Mouse (Mus musculus) kidney, embryonic 14.5 days (tissue): Measurements from ENCODE around the gene Tspan31. TPM values are rescaled to one million over a fixed set of nuclear protein-coding genes. Genes with fewer than 3 reads are reported as not detected.
A peak's percentile ranks its signal among the peaks of the same experiment; 100 is the strongest.
"Not testable (repeated sequence)": the region's sequence is repeated elsewhere in the genome, so short reads cannot be mapped to it uniquely, and the experiment has no call there.

Experiments used
- ATAC-seq: fragments of 200-750 bp; cut with Nextera tagmentation; 2 replicates; pipeline ENCODE4 v1.8.0; 2017; ENCODE audit warnings: moderate number of reproducible peaks, mild to moderate bottlenecking, moderate TSS enrichment, moderate library complexity; ENCODE audit not compliant: low FRiP score, low TSS enrichment
- H3K27ac ChIP-seq: fragments of 300-500 bp; sonication (generic); 2 replicates; pipeline ENCODE4 v1.5.1; 2014; ENCODE audit warnings: low read depth, mild to moderate bottlenecking, low read length, moderate library complexity, mixed read lengths
- H3K27me3 ChIP-seq: fragments of 300-500 bp; sonication (generic); 2 replicates; pipeline ENCODE4 v1.6.1; 2014; ENCODE audit warnings: mild to moderate bottlenecking, low read length; ENCODE audit not compliant: control insufficient read depth, insufficient read depth
- H3K36me3 ChIP-seq: fragments of 300-500 bp; sonication (generic); 2 replicates; pipeline ENCODE4 v1.6.1; 2014; ENCODE audit warnings: low read length, mixed read lengths; ENCODE audit not compliant: control insufficient read depth, insufficient read depth
- H3K4me1 ChIP-seq: fragments of 300-500 bp; sonication (generic); 2 replicates; pipeline ENCODE4 v1.6.1; 2014; ENCODE audit warnings: low read length, mixed read lengths; ENCODE audit not compliant: control insufficient read depth, insufficient read depth
- H3K4me2 ChIP-seq: fragments of 300-500 bp; sonication (generic); replicated peaks from 2 replicates; pipeline ENCODE4 v1.6.1; 2014; ENCODE audit warnings: low read depth, mild to moderate bottlenecking, low read length
- H3K4me3 ChIP-seq: fragments of 300-500 bp; sonication (generic); 2 replicates; pipeline ENCODE4 v1.5.1; 2014; ENCODE audit warnings: mild to moderate bottlenecking, low read length
- H3K9ac ChIP-seq: fragments of 300-500 bp; sonication (generic); 2 replicates; pipeline ENCODE4 v1.6.1; 2014; ENCODE audit warnings: low read depth, mild to moderate bottlenecking, low read length, moderate library complexity
- H3K9me3 ChIP-seq: fragments of 300-500 bp; sonication (generic); 2 replicates; pipeline ENCODE4 v1.6.1; 2016; ENCODE audit warnings: low read length; ENCODE audit not compliant: control insufficient read depth
- WGBS: fragments of 180-500 bp; shearing (Covaris S2); extraction: QIAGEN DNeasy Blood & Tissue Kit; methylation state at CpG from one replicate; pipeline ENCODE4 v1.1.7; 2014; 5-methylcytosine and 5-hydroxymethylcytosine counted together
- polyA plus RNA-seq: library from polyadenylated mRNA; unstranded; fragments of >200 nt; fragmentation: Nextera tagmentation; extraction: Ambion mirVana; gene quantifications from 2 replicates; pipeline ENCODE4 v1.2.1, GENCODE M21; 2014

Tspan31 gene
- polyA plus RNA-seq, 1 experiment from 2014 or later = 153 TPM

- 83% methylated on average over 4 of the region's 4 CpGs for WGBS
- H3K4me1 ChIP-seq = peaks cover 21% of the 10 kb centered on the region
- H3K9ac ChIP-seq, H3K9me3 ChIP-seq, H3K4me2 ChIP-seq, ATAC-seq, H3K27me3 ChIP-seq, H3K4me3 ChIP-seq, H3K27ac ChIP-seq: not testable (repeated sequence)
- peaks cover 30% of the 10 kb centered on the region for H3K36me3 ChIP-seq
Measured at GRCm38 (mm10) chr10:127062101-127062500, 8.0 kb downstream of the Tspan31 start.

GRCm38 (mm10) chr10:127061513-127061912 lies 8.6 kb downstream of the Tspan31 start:
- Histone ChIP-seq H3K9ac (no peak overlapping the region), H3K9me3 (no peaks in the 10 kb centered on the region), H3K27ac (no peak overlapping the region), H3K4me3 (no peak overlapping the region), H3K4me1 (peaks cover 21% of the 10 kb centered on the region), H3K4me2 (no peak overlapping the region), H3K36me3 (peaks cover 28% of the 10 kb centered on the region), H3K27me3 (peaks cover 8% of the 10 kb centered on the region)
- ATAC-seq = no peak
- 71% methylated on average over 2 of the region's 2 CpGs for WGBS

GRCm38 (mm10) chr10:127061085-127061484 lies 9.0 kb downstream of the Tspan31 start:
- peaks cover 8% of the 10 kb centered on the region for H3K27me3 ChIP-seq
- H3K4me2 ChIP-seq = no peak overlapping the region
- 41% methylated on average over 5 of the region's 5 CpGs for whole genome bisulfite sequencing
- no peak for ATAC-seq
- H3K4me1 ChIP-seq = peaks cover 21% of the 10 kb centered on the region
- H3K36me3 ChIP-seq = peaks cover 28% of the 10 kb centered on the region
- H3K9ac ChIP-seq = no peak overlapping the region
- H3K27ac ChIP-seq = no peak overlapping the region
- no peaks in the 10 kb centered on the region for H3K9me3 ChIP-seq
- no peak overlapping the region; the same call in 1 of the 2 replicates for H3K4me3 ChIP-seq

- peak within 1 kb of the TSS; percentile 83 for H3K9ac ChIP-seq
- 2% methylated on average over 55 of the region's 72 CpGs for WGBS
- no peaks in the 10 kb centered on the region for H3K9me3 ChIP-seq
- H3K4me3 ChIP-seq = peak within 1 kb of the TSS; percentile 83
- H3K27me3 ChIP-seq = peaks cover 8% of the 10 kb centered on the region
- H3K27ac ChIP-seq = 0 out of 2 replicates have a peak within 1 kb of the TSS, but pooled peaks have one; percentile 24
- H3K4me2 ChIP-seq = peak within 1 kb of the TSS; percentile 97
- peaks cover 21% of the 10 kb centered on the region for H3K4me1 ChIP-seq
- H3K36me3 ChIP-seq = peaks cover 24% of the 10 kb centered on the region
- peak; percentile 33 for ATAC-seq
Measured at GRCm38 (mm10) chr10:127059968-127060916, 9.8 kb downstream of the Tspan31 start, which contains the start of gene March9. Gene March9, minus strand, starts transcription at chr10:127060184.

- Histone ChIP-seq H3K36me3 (peaks cover 16% of the 10 kb centered on the region; the same call in 1 of the 2 replicates), H3K9ac (peak overlapping the region; percentile 83), H3K27ac (0 out of 2 replicates have a peak overlapping the region, but pooled peaks have one; percentile 24), H3K4me3 (peak overlapping the region; percentile 83), H3K4me1 (peaks cover 21% of the 10 kb centered on the region), H3K27me3 (peaks cover 8% of the 10 kb centered on the region), H3K9me3 (no peaks in the 10 kb centered on the region), H3K4me2 (peak overlapping the region; percentile 97)
- WGBS = 1% methylated on average over 32 of the region's 92 CpGs
- ATAC-seq = no peak
Measured at GRCm38 (mm10) chr10:127059174-127059967, 10.7 kb downstream of the Tspan31 start.

- H3K4me2 ChIP-seq = peak overlapping the region; percentile 97
- H3K36me3 ChIP-seq = peaks cover 16% of the 10 kb centered on the region; the same call in 1 of the 2 replicates
- peaks cover 21% of the 10 kb centered on the region for H3K4me1 ChIP-seq
- peaks cover 8% of the 10 kb centered on the region for H3K27me3 ChIP-seq
- 9% methylated on average over 8 of the region's 8 CpGs for WGBS
- H3K4me3 ChIP-seq = peak overlapping the region; percentile 83
- no peak overlapping the region for H3K27ac ChIP-seq
- H3K9me3 ChIP-seq = no peaks in the 10 kb centered on the region
- ATAC-seq = no peak
- peak overlapping the region; percentile 83; the same call in 1 of the 2 replicates for H3K9ac ChIP-seq
Measured at GRCm38 (mm10) chr10:127058708-127059107, 11.4 kb downstream of the Tspan31 start.

- Histone ChIP-seq H3K9me3 (no peaks in the 10 kb centered on the region), H3K4me2 (peak overlapping the region; percentile 97), H3K4me3 (peak overlapping the region; percentile 83; the same call in 1 of the 2 replicates), H3K27ac (no peak overlapping the region), H3K36me3 (peaks cover 16% of the 10 kb centered on the region; the same call in 1 of the 2 replicates), H3K9ac (no peak overlapping the region; the same call in 1 of the 2 replicates), H3K4me1 (peaks cover 21% of the 10 kb centered on the region), H3K27me3 (peaks cover 8% of the 10 kb centered on the region)
- peak; percentile 20; the same call in 1 of the 2 replicates for ATAC-seq
- 1% methylated on average over 9 of the region's 9 CpGs for WGBS
Measured at GRCm38 (mm10) chr10:127058161-127058560, 11.9 kb downstream of the Tspan31 start.

- Histone ChIP-seq H3K27me3 (peaks cover 8% of the 10 kb centered on the region), H3K9ac (no peak overlapping the region), H3K36me3 (peaks cover 16% of the 10 kb centered on the region; the same call in 1 of the 2 replicates), H3K27ac (no peak overlapping the region), H3K4me3 (no peak overlapping the region), H3K4me2 (no peak overlapping the region), H3K9me3 (no peaks in the 10 kb centered on the region), H3K4me1 (peaks cover 18% of the 10 kb centered on the region)
- WGBS = 83% methylated on average over 20 of the region's 20 CpGs
- ATAC-seq = no peak
Measured at GRCm38 (mm10) chr10:127056490-127056889, 13.6 kb downstream of the Tspan31 start.
